Mouse (Mus musculus) layer of hippocampus, adult 9-10 months (tissue): ENCODE data around the gene Zfp385a.

Experiments used
- DNase-seq: peaks from one replicate; pipeline ENCODE4 v3.0.0; 2022; ENCODE audit warnings: low spot score

Zfp385a gene

DNA sequence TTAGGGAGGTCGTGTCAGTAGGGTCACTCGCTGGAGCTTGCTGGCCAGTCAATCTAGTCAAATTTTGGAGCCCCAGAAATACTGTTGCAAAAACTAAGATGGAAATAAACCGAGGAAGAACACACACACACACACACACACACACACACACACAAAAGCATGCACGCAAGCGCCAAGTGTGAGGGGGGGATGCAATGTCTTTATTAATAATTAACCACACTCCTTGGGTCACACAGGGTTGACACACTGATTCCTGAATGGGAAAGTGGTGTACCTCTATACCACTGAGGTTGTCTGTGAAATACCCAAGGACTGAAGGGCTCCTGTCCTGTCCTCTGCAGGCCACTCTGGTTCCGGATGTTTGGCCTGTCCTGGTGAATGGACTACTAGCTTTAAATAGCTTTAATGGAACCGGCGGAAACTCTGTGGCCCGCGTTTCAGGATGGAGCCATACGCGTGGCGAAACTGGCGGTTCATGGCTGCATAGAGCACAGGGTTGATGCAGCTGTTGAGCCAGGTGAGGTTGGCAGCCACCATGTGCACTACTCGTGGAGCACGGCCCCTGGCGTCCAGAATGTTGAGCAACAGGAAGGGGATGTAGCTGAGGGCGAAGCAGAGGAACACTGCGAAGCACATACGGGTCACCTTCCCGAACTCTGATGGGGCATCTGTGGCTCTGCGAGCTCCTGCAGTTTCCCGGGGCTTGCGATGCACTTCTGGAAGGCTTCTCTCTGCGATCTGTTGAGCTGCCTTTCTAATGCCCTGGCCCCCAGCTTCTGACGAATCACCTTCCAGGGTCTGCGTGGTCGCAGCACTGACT, 31.6 kb downstream of the Zfp385a start:
- DNase-seq: no peak

DNA sequence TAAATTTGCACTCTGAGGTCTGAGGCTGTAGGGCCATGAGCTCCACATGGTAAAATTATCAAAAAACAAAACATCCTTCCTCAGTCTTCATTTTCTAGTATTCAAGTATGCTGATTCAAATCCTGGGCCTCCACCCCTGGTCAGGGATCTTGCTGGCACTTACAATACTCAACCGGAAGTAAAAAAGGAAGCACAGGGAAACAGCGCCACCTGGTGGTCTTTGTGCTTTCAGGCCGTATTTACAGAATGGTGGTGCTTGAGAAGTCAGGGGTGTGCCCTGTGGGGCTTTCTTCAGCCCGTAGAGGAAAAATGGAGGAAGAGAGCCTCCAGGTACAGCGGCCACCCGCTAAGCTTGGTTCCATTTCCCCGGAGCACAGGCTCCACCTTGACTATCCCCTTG, 32.8 kb downstream of the Zfp385a start:
- DNase-seq: peak; percentile 95

DNA sequence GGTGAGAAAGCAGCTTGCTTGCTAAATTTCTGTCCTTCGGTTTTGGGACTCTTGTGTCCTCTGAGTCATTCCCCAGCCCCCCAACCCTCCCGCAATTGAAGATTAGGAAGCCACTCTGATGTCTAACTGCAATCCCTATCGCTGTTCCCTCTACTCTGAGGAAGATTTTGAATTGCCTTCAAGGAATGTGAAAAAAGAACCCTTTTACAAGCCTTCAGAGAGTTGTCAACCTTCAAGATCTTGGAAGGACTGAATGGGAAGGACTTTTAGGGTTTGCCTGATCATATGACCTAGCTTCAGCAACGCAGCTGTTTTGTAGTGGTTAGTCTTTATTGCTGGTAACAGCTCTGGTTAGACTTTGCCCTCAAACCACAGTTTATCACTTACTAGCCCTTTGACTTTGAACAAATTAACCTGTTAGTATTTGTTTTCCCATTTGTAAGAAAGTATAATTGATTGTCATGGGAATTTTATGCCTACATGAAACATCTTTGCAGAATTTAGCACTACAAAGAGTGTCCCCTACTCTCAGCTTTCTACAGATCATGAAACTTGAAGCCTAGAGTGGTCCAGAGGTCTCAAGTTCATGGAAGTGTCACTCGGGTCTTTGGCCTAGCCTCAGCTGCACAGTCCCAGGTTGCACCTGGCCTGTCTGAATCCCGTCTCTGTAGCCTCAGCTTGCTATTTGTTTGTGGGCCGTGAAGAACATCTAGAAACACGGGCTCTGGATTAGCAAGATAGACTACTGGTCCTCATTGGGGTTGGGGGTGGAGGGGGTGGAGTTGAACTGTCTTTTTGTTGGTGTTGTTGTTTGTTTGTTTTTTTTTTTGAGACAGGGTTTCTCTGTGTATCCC, 33.9 kb downstream of the Zfp385a start:
- no peak for DNase-seq

DNA sequence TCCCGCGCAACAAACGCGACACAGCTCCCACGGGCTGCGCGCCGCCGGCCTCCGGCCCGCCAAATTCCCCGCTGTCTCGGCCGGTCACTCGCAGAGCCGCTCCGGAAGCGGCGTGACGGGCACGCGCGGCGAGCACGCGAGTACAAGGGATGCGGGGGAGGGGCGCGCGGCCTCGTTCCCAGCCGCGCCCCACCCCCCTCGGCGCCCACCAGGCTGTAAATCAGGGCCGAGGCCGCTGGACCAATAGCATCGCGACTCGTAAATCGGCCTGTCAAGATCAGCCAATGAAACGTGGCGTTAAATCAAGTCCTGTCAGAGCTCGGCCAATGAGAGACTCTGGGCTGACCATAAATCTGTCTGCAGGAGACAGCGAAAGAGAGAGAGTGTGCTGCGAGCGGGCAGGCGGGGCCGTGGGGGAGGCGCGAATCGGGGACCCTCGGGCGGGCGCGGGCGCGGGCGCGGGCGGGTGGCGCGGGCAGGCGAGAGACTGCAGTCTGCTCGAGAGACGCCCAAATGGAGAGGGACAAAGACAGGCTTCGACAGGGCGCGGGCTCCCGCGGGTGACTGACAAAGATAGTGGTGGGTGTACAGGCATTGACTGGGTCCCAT, 34.7 kb downstream of the Zfp385a start:
- peak; percentile 93 for DNase-seq

DNA sequence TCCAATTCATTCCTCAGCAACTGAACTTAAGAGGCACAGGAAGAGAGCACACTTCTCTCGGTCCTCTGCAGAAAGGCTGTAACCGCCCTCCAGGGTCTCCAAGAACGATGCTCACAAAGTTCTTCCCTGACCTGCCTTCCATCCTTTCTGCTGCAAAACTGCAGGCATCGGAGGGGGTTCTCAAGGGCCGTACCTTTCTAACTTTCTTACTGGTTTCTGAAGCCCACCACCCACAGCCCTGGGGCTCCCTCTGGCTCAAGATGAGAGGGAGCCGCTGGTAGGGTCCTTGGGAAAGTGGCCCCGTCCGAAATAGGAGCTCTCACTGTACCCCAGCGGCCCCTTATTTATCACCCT, 35.3 kb downstream of the Zfp385a start:
- no peak for DNase-seq

DNA sequence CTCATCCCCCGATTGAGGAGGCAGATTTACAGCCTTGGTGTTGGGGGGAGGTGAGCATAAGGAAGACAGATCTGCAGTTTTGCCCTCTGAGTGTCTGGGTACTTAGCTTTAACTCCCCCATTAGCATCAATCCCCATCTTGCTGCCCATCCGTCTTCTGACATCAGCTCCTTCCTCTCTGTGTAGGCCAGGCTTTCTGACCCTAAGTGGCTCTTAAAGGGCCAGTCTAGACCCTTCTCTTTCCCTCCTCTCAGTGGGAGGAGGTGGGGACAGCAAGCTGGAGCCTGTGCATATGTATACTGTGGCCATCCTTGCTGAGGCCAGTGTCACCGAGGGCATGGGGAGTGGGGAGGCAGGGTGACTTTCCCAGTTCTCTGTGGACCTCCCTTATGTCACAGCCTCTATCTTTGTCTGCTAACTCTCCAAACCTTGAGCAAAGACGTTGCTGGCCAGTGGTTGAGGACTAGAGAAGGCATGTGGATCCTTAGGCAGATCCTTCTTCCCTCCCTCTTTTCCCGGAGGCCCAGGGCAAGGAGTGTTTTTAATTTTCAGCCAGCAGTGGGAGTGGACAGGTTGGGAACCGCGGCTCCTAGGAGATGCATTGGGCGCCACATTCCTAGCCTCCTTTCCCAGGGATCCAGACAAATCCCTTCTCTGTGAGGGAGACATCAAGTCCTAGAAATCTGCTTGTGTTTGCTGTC, 35.8 kb downstream of the Zfp385a start:
- no peak for DNase-seq

DNA sequence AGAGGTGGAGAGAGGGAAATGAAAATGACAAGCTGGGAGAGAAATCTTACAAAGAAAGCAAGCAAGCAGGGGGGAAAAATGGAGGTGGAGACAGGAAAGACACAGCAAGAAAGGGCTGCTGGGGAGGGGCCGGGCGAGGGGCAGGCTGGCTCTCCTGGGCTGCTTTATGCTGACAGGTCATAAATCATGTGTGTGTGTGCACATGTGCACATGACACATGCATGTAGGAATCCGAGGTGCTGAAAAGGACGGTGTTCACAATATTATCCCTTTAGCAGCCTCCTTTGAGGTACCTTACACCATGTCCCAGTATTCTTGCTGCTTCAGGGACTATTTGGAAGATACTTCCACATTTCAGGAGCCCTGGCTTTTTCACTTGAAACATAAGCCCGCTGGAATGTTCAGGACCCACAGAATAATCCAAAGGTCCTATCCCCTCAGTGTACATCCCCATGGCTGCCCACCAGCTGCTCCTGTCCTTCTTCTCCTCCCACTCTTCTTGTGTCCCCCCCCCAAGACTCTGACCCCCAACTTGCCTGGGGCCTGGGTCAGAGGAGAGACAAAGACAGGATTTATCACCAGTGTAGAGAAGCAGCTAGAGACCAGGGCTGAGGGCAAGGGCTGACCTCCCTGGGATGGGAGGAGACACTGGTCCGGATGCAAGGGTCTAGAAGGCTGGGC, 37.4 kb downstream of the Zfp385a start:
- DNase-seq: no peak

DNA sequence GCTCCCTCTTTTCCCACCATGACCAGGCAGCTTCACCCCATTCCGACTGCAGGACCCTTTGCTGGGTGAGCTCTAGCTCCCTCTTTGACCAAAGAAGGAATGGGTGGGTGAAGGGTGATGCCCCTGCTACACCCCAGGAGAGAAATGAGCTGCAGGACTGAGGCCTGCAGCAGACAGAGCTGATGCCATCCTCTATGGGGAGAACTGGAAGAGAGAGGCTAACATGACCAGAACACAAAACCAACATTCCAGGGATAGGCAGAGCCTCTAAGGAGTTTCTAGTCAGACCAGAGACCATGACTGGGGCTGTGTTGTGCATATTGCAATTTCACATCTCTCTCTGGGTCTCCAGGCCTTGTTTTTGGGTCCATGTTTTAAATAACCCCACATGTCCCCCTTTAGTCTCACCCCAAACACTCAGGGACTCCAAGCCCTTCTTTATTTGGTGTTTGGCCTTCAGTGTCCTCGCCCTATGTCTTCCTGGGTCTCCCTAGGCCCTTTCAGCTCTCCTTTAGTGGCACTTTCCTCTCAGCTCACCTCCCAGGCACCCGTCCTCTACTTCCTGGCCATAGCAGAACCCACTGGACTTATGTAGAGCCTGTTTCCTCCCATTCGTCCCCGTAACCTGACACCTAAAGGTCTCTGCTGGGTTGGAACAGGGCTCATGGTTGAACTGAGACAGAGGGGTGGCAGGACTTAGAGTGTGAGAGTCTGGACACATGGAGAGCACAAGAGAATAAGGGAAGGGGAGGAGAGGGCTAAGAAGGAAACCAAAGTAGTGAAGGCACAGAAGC, 38.1 kb downstream of the Zfp385a start:
- no peak for DNase-seq

DNA sequence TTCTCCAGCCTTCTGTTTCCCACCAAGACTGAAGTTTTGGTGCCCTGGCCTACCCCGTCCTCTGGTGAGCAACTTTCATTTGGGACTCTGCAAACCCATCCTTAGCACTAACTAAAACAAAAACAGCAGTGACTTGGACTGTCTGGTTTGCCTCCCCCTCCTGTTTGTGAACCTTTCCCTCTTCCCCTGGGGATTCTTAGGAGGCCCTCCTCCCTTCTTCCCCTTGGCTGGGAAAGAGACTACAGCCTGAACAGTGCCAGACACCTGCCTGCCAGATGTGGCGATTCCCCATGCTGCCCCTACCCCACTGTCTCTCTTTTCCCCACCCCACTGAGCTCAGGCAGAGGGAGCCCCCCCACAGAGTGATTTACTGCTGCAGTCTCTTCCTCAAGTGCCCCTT, 38.8 kb downstream of the Zfp385a start:
- DNase-seq: no peak

DNA sequence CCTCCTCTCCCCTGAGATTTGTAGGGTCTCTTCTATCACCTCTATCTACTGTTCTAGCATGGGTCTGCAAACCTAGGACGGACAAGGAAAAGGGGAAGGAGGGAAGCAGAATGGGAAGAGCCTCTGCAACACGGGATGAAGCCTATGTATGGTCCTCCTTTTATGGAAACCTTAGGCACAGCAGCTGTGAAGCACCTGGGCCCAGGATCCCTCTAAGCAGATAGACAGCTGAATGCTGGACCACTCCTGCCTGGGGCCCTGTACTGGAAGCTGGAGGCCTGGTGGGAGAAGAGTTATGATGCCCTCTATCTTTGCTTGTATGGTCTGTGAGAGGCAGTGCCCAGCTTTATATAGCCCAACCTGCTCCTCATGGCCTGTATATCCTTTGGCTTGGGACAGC, 39.3 kb downstream of the Zfp385a start:
- DNase-seq: no peak

DNA sequence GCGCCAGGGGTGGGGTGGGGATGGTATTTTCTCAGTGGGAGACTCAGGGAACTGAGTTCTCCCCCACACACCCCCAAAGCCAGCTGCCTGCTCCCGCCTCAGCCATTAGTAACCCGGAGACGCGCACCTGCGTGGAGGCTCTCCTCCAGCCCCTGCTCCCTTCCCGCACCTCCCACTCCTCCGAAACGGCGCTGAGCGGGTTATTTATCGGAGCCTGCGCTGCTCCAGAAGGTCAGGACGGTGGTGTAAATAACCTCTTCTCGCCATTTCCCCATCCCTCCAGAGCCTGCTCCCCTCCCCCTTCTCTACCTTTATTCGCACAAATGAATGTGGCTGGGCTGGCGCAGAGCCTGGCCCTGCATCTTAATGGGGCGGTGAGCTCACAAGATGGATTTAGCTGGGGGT, 39.8 kb downstream of the Zfp385a start:
- no peak for DNase-seq

DNA sequence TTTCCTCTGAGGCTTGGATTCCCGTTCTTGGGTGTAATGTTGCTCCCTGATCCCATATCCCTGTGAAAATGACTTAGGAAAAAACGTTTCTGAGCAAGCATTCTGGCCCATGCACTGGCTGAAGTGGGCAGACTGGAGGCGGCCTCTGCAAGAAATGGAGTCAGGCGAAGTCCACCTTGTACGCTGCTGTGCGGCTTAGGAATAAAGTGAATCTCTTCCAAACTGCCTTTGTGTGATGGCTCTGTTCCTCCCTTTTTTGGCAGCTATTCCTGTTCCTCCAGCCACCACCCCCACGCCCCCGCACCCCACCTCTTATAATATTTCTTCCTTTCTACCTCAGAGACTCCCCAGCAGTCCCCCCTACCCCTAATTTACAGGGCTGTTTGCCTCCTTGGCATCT, 40.2 kb downstream of the Zfp385a start:
- DNase-seq: no peak

DNA sequence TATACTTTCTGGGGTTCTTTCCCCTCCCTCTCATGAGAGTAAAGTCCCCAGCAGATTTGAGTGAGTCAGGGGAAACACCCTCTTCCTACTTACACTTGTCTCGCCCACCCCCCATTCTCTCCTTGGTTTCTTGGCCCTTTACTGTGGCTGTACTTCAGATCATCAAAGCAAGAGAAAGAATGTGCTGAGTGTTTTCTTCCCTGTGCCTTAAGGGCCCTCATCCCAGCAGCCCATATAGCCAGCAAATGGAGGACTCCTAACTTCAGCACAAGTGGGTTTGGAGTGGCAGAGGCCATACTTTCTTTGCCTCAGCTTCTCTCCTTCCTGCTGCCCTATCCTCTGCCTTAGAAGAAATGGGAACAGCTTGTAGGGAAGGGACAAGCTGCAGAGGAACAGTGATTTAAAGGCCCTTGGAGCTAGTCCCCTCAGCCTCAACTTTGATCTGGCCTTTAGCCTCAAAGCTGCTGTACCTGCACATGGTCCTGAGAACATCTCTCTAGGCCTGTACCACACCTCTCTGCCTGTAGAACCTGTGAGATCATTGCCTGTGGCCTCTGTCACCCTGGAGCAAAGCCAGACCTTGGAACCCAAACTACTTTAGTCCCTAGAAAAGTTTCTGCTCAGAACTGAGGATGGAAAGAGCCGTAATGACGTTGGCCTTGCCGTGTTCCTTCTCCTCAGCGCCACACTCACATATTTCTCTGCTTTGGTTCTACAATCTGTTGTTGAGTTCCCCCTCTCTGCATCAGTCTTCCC, 40.9 kb downstream of the Zfp385a start:
- DNase-seq: no peak

DNA sequence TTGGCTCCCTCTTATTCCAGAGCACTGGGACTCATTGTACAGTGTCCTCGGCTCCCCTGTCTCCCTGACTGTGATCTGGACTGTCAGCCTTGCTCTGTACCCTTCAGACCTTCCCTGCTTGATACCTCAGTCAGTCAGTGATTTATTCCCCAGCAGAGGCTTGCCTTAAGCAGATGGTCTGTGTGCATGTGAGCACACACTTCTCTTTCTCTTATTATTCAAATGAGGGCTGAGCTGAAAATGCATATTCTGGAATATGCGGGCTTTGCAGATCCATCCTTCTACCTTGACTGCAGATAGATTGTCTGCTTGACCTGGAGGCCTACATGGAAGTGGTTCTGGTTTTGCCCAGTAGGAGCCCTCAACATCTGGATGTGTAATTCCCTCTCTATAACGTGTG, 41.9 kb downstream of the Zfp385a start:
- DNase-seq: no peak

DNA sequence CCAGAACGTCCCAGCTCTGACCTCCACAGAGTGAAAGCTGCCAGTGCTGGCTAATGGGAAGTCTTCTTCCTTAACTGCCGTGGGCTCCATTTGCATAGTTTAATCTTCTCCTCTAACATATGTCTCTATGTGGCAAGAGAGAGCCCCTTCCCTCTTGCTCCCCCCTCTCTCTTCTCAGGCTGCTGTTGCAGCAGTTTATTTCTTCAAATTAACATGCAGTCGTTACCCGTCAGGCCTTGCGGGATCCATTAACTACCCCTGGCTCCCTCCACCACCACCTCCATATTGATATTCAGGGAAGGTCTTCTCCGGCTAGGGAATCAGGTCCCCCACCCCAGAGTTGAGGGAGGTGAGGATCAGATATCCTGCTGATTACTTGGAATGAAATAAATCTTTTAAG, 42.6 kb downstream of the Zfp385a start:
- no peak for DNase-seq

DNA sequence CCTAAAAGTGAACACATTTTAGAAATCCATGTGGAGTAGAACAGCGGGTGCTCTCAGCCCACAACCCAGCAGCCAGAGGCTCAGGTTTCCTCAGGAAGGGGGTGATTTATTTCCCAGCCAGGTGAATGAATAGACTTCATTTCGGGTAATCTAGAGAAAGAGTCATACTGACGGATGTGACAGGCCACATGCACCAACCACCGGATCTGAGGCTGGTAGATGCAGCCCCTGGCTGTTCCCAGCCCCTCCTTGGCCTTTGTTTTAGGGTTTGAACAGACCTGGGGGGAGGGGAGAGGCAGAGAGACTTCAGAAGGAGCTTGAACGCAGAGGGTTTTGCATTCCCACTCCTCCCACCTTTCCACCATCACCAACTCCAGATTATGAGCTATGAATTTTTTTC, 44.0 kb downstream of the Zfp385a start:
- DNase-seq: no peak

DNA sequence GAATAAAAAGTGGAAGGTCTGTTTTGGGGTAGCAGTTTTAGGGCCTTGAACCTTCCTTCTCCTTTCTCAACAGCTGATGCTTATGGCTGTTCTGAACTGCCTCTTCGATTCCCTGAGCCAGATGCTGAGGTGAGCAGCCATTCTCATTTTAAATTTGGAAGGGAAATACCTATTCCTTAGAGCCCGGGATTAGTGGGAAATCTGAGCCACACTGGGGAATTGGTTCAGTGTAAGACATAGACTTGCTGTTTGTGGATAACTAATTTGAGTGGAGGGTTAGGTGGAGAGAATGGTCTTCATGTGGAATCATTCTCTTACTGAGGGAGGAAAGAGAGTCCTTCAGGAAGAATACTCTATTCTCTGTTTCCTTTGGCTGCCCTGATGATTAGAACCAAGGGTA, 45.2 kb downstream of the Zfp385a start:
- DNase-seq: no peak

DNA sequence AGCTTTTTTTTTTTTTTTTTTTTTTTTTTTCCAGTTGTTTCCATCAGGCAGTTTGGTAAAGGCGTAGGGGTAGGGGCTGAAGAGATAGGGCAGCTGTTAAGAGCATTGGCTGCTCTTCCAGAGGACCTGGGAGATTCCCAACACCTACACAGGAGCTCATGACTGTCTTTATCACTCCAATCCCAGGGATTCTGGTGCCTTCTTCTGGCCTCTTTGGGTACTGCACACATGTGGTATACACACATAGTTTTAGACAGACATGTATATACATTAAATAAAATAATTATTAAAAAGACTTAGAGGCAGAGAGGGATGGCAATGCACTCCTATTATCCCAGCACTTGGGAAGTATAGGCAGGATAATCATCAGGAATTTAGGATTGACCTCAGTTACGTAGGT, 46.5 kb downstream of the Zfp385a start:
- DNase-seq: no peak

DNA sequence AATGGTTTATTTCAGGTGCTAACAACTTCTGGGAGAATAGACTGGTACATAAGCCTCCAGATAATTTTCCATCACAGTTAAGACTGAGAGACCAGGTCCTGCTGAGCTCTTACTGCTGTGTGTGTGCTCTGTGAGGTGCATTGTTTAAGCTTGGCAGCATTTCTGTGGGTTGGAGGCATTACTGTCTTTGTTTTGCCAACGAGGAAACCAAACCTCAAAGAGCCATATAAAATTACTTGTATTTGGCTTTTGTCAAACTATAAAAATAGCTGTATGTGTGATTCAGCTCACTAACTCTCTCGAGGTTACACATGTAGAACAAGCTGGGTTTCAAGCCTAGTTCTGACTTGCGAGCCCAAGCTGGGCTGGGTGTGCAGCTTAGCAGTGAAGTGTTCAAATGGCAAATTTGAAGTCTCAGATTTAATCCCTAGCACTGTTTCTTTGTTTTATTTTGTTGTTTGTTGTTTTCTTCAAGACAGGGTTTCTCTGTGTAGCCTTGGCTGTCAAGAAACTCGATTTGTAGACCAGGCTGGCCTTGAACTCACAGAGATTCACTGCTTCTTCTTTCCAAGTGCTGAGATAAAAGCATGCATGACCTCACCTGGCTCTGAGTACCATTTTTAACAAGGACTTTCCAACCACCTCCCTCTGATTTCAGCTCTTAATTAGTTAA, 47.1 kb downstream of the Zfp385a start:
- no peak for DNase-seq

DNA sequence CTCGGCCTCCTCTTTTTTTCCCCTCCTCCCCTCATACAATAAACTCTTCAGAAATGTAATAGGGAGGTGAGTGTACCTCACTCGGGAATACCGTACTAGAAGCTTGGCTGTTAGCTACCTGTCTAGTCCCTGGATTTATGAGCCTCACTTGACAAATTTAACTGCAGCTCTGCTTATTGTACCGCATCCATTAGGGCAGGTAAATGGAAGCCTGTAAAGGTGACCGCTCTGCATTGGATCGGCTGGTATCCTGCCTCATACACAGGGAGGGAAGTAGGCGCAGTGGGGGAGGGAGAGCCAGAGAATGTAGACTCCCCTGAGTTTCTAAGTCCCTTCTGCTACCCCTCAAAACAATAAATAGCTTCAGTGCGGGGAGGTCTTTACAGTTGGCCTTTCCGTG, 49.0 kb downstream of the Zfp385a start:
- DNase-seq: no peak
